ENCODE assay signal across 14 mouse cellular contexts in genomic region chrX:139369122-139369521, GRCm38 (mm10). TPM values are rescaled to one million over a fixed set of nuclear protein-coding genes. Genes with fewer than 3 reads are reported as not detected.
DNase-seq lines count a peak whose midpoint lies in the region; ATAC-seq lines count a peak whose summit lies in the region.
"Had no signal": no experiment of that assay in that cellular context is flagged by ENCODE, and none has a peak within 500 bp of the region (broad histone marks: within the 10 kb centered on the region; RNA-seq: fewer than 3 reads in every experiment).

No protein-coding gene starts in this region.

- no peaks in the 10 kb centered on the region for H3K9me3 ChIP-seq in liver, embryonic 12.5 days (replicated peaks)
- H3K9me3 ChIP-seq: lung, embryonic 15.5 days had no signal

- no peak for ATAC-seq in liver, embryonic 12.5 days
- no peak for ATAC-seq in CD4-positive, CD25-positive, alpha-beta regulatory T cell, adult 4 months

- no peak overlapping the region for H3K4me2 ChIP-seq in liver, embryonic 12.5 days
- H3K4me2 ChIP-seq: heart, embryonic 11.5 days; lung, embryonic 15.5 days had no signal

- H3K27me3 ChIP-seq in liver, embryonic 12.5 days (replicated peaks) = no peaks in the 10 kb centered on the region
- H3K27me3 ChIP-seq: lung, embryonic 15.5 days had no signal

- no peak overlapping the region for H3K27ac ChIP-seq in liver, embryonic 12.5 days
- H3K27ac ChIP-seq: lung, embryonic 15.5 days had no signal

- peak; percentile 10 to 14 for DNase-seq in heart, postnatal 10 days
- DNase-seq in heart, adult 11 months = no peak
- DNase-seq in liver = peak; percentile 4
- peak; percentile 33 for DNase-seq in NIH3T3 (ENCODE audit: low read depth)
- DNase-seq in kidney, postnatal 4 days = peak; percentile 20 to 48
- DNase-seq in adrenal gland, adult 8-10 months = no peak
- DNase-seq: cerebellum, adult 11 months had no signal

- no peak overlapping the region for H3K4me3 ChIP-seq in liver, embryonic 12.5 days
- H3K4me3 ChIP-seq: erythroblast, embryonic 14.5 days; lung, embryonic 15.5 days; myocyte had no signal

- no peaks in the 10 kb centered on the region for H3K36me3 ChIP-seq in liver, embryonic 12.5 days
- H3K36me3 ChIP-seq: lung, embryonic 15.5 days had no signal

- WGBS in liver, embryonic 12.5 days (ENCODE audit: insufficient replicate concordance) = 46% methylated on average over 4 of the region's 4 CpGs

- no peak overlapping the region for H3K9ac ChIP-seq in liver, embryonic 12.5 days
- H3K9ac ChIP-seq: lung, embryonic 15.5 days had no signal

- intact Hi-C loops in heart, postnatal 10 days (cut with DNase I) = loop anchor here (5.0 kb wide), 2 partner anchors 152 to 352 kb away; no protein-coding TSS in a partner anchor

- no peaks in the 10 kb centered on the region for H3K4me1 ChIP-seq in liver, embryonic 12.5 days
- H3K4me1 ChIP-seq: lung, embryonic 15.5 days had no signal

RNA-seq across cellular contexts. Expression of gene Trap1a, which starts 35.6 kb away (rescaled TPM):
- not detected for total RNA-seq in heart, postnatal 10 days (2021)
- 0.54 and 0.62 TPM in 2 replicates for polyA plus RNA-seq in liver, embryonic 12.5 days (2016; fragmentation: Nextera tagmentation; extraction: Ambion mirVana)
- polyA plus RNA-seq in CD4-positive, CD25-positive, alpha-beta regulatory T cell, adult 4 months (2017; shearing (Covaris generic)) = not detected
- total RNA-seq in adrenal gland, adult 8-10 months (2022) = not detected
- total RNA-seq: layer of hippocampus, adult 18-20 months had no signal
- polyA plus RNA-seq: erythroblast, embryonic 14.5 days; lung, embryonic 15.5 days; myocyte had no signal

Comparison
In these comparisons a context has a peak if more than half of its experiments do, and no peak if none do; other contexts are left out.
1. DNase-seq: peak in heart, postnatal 10 days (2 of 2), liver (single experiment), NIH3T3 (single experiment) and kidney, postnatal 4 days (2 of 2); none in heart, adult 11 months (single experiment) and adrenal gland, adult 8-10 months (single experiment).